Mouse (Mus musculus): ENCODE results near the gene Serpina3a. TPM values are rescaled to one million over a fixed set of nuclear protein-coding genes. Genes with fewer than 3 reads are reported as not detected.

Gene Serpina3a
- polyA plus RNA-seq, 1 experiment from 2014 or later = not detected

DNA sequence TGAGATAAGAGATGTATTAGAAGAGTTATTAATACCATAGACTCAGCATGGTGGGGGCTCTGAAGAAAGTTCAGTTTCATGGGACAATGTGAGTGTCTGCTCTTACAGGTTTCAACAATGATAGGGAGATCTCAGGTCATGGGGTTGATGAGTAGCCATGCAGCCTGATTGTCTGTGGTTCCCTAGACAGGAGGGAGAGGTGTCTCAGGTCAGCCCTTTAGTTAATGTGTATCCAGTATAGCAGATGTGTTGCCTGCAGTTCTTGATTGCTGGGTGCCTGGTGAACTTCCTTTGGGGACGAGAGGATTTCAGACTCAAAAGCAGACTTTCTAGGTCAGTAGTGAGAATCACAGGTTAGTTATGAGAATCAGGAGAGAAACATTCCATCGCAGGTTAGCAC, 4.0 kb upstream of the Serpina3a start:
- ATAC-seq = no peak
- peaks cover 21% of the 10 kb centered on the region for H3K4me1 ChIP-seq (ENCODE audit: insufficient read depth)
- no peak for DNase-seq
- H3K9ac ChIP-seq (replicated peaks) = no peak overlapping the region
- no peaks in the 10 kb centered on the region for H3K27me3 ChIP-seq (ENCODE audit: insufficient read depth, low read length)
- H3K9me3 ChIP-seq (ENCODE audit: low read length) = no peaks in the 10 kb centered on the region
- WGBS (ENCODE audit: insufficient replicate concordance) = 49% methylated on average over 2 of the region's 2 CpGs
- no peak overlapping the region for H3K4me3 ChIP-seq (ENCODE audit: low read depth, low read length)
- peak overlapping the region; percentile 30; the same call in 1 of the 2 replicates for H3K27ac ChIP-seq (ENCODE audit: low read depth)
- TF ChIP-seq EP300 (IDR thresholded peaks at IDR 0.05; ENCODE audit: low read depth) (no peak), CTCF (IDR thresholded peaks at IDR 0.05; ENCODE audit: low read depth) (no peak)
- no peaks in the 10 kb centered on the region for H3K36me3 ChIP-seq (replicated peaks; ENCODE audit: insufficient read depth, low read length)
- H3K4me2 ChIP-seq (ENCODE audit: low read depth, low read length) = no peak overlapping the region

DNA sequence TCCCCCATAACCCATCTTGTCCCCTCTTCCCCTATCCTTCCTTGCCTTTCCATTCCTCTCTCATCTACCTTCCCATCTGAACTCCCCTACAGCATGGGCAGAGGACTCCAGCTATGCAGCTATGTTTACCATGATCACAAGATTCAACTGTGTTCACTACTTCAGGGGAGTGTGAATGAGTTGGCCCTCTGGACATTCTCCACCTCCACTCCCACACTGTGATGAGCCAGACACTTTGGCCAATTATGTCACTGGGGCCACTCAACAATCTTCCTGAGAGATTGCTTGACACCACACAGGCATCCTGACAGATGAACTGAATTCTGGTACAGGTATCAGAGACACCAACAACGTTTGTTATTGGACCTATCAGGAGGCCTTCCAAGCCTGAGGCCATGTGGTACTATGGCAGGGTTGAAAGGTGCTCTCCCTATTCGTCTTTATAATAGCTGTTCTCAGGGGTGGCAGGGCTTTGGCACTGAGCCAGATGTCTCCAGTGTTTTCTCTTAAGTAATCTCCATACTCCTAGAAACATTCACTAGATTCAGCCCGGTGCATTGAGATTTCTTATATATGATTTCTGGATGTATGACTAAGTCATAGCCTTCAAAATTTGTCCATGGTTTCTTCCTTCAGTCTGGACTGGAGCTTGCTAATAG, 2.5 kb downstream of the Serpina3a start:
- ATAC-seq (no peak), DNase-seq (no peak)
- 52% methylated on average over 3 of the region's 3 CpGs for WGBS (ENCODE audit: insufficient replicate concordance)
- Histone ChIP-seq H3K4me1 (ENCODE audit: insufficient read depth) (peaks cover 4% of the 10 kb centered on the region; the same call in 1 of the 2 replicates), H3K9me3 (ENCODE audit: low read length) (no peaks in the 10 kb centered on the region), H3K9ac (replicated peaks) (no peak overlapping the region), H3K4me3 (ENCODE audit: low read depth, low read length) (no peak overlapping the region), H3K27me3 (ENCODE audit: insufficient read depth, low read length) (no peaks in the 10 kb centered on the region), H3K36me3 (replicated peaks; ENCODE audit: insufficient read depth, low read length) (no peaks in the 10 kb centered on the region), H3K4me2 (ENCODE audit: low read depth, low read length) (no peak overlapping the region), H3K27ac (ENCODE audit: low read depth) (no peak overlapping the region)
- TF ChIP-seq CTCF (IDR thresholded peaks at IDR 0.05; ENCODE audit: low read depth) (no peak), EP300 (IDR thresholded peaks at IDR 0.05; ENCODE audit: low read depth) (no peak)

DNA sequence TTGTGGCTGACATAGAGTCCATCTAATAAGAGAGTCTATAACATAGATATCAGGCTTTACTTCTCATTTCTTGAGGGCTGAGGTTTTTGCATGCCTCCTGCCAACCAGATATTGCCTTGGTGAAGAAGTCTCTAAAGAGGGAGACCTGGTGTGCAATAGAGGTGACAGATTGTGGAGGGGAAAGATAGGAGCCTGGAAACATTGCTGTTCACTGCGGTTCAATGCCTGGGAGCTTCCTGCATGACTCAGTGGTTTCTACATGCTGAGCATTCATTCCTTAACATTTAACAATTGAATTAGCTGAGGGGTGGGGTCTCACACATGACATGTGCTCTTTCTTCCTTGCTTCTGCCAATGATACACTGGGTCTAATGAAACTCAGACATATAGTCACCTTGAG, 10.6 kb downstream of the Serpina3a start:
- Histone ChIP-seq H3K4me2 (ENCODE audit: low read depth, low read length) (no peak overlapping the region), H3K27ac (ENCODE audit: low read depth) (no peak overlapping the region), H3K36me3 (replicated peaks; ENCODE audit: insufficient read depth, low read length) (no peaks in the 10 kb centered on the region), H3K4me1 (ENCODE audit: insufficient read depth) (no peaks in the 10 kb centered on the region), H3K9me3 (ENCODE audit: low read length) (no peaks in the 10 kb centered on the region), H3K9ac (replicated peaks) (no peak overlapping the region), H3K4me3 (ENCODE audit: low read depth, low read length) (no peak overlapping the region), H3K27me3 (ENCODE audit: insufficient read depth, low read length) (no peaks in the 10 kb centered on the region)
- TF ChIP-seq CTCF (IDR thresholded peaks at IDR 0.05; ENCODE audit: low read depth) = no peak
- DNase-seq (no peak), ATAC-seq (no peak)
- 44% methylated on average over 1 of the region's 1 CpGs for WGBS (ENCODE audit: insufficient replicate concordance)

DNA sequence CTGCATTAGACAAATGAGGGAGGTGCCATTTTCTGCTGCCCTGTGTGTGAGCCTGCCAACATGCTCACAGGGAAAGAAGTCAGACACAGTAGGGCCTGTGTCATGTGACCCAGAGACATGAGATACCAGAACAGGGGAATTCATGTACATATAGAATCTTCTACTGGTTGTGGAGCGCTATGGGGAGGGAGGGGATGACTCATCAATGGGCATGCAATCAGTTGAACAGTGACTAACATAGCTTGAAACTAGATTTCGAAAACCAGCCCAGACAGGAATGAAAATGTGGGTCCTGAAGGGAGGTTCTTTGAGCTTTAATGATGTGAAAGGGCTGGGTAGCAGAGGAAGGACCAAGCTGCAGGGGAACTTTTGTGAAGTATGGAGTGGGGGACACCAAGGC, 11.5 kb downstream of the Serpina3a start:
- no peak for DNase-seq
- Histone ChIP-seq H3K4me1 (ENCODE audit: insufficient read depth) (no peaks in the 10 kb centered on the region), H3K4me2 (ENCODE audit: low read depth, low read length) (no peak overlapping the region)

DNA sequence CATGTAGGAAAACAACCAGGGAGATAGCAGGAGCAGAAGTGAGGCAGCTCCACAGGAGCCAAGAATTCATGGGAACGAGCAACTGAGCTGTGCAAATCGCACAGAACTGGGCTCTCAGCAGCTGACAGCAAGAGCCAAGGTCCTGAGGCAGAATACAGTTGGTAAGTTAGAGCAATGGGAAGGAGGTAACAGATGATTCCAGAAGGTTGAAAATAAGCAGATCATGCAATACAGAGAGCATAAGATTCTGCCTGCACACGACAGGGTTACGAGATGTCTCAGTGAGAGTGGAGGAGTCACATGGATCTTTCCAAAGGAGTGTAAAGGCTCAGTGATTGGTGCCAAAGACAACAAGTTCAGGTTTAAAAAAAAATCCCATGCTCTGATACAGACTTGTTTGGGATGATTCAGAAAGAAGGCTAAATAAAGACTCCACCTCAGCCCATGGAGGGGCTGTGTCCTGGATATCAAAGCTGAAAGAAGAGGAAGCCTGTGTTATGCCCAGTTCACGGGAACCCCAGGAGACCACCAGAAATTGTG, 12.6 kb downstream of the Serpina3a start:
- DNase-seq (no peak), ATAC-seq (no peak)
- Histone ChIP-seq H3K36me3 (replicated peaks; ENCODE audit: insufficient read depth, low read length) (no peaks in the 10 kb centered on the region), H3K9me3 (ENCODE audit: low read length) (no peaks in the 10 kb centered on the region), H3K4me1 (ENCODE audit: insufficient read depth) (0 out of 2 replicates have a peak, but pooled peaks cover 2% of the 10 kb centered on the region), H3K9ac (replicated peaks) (no peak overlapping the region), H3K27me3 (ENCODE audit: insufficient read depth, low read length) (no peaks in the 10 kb centered on the region), H3K27ac (ENCODE audit: low read depth) (no peak overlapping the region), H3K4me3 (ENCODE audit: low read depth, low read length) (no peak overlapping the region), H3K4me2 (ENCODE audit: low read depth, low read length) (no peak overlapping the region)
- TF ChIP-seq EP300 (IDR thresholded peaks at IDR 0.05; ENCODE audit: low read depth) (no peak), CTCF (IDR thresholded peaks at IDR 0.05; ENCODE audit: low read depth) (no peak)
- 71% methylated on average over 5 of the region's 5 CpGs for WGBS (ENCODE audit: insufficient replicate concordance)

More for the DNA sequence above, 11.5 kb downstream of the Serpina3a start:
- Histone ChIP-seq H3K9me3 (ENCODE audit: low read length) (no peaks in the 10 kb centered on the region), H3K36me3 (replicated peaks; ENCODE audit: insufficient read depth, low read length) (no peaks in the 10 kb centered on the region), H3K4me3 (ENCODE audit: low read depth, low read length) (no peak overlapping the region), H3K27ac (ENCODE audit: low read depth) (no peak overlapping the region), H3K27me3 (ENCODE audit: insufficient read depth, low read length) (no peaks in the 10 kb centered on the region), H3K9ac (replicated peaks) (no peak overlapping the region)
- ATAC-seq = no peak
- WGBS (ENCODE audit: insufficient replicate concordance) = 58% methylated on average over 2 of the region's 2 CpGs
- TF ChIP-seq CTCF (IDR thresholded peaks at IDR 0.05; ENCODE audit: low read depth) = no peak
- no peak for TF ChIP-seq EP300 (IDR thresholded peaks at IDR 0.05; ENCODE audit: low read depth)

DNA sequence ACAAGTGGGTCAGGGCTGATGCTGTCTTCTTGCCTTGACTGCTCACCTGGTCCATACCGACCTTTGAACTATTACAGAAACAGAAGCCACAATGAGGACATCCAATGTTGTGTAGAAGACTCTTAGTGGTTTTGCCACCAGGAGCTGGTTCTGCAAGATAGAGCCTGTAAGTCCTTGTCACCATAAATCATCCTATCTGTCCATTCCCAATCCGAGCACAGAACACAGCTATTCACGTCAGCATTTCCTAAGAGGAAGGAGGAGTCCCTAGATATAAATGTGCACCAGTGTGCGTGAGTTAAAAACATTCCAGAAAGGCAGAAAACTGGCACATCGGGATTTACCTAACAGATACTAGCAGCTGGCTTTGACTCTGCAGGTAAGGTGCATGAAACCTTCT, 15.2 kb downstream of the Serpina3a start, which contains the start of gene Serpina3b:
Gene Serpina3b (plus strand): TSS at position 301 of the 400 bp plus-strand sequence.
- TF ChIP-seq EP300 (IDR thresholded peaks at IDR 0.05; ENCODE audit: low read depth) (no peak), CTCF (IDR thresholded peaks at IDR 0.05; ENCODE audit: low read depth) (no peak)
- no peak within 1 kb of the TSS for H3K27ac ChIP-seq (ENCODE audit: low read depth)
- 60% methylated on average over 5 of the region's 5 CpGs for WGBS (ENCODE audit: insufficient replicate concordance)
- no peak for ATAC-seq
- no peaks in the 10 kb centered on the region for H3K27me3 ChIP-seq (ENCODE audit: insufficient read depth, low read length)
- H3K4me2 ChIP-seq (ENCODE audit: low read depth, low read length) = no peak within 1 kb of the TSS
- no peak within 1 kb of the TSS for H3K9ac ChIP-seq (replicated peaks)
- H3K36me3 ChIP-seq (replicated peaks; ENCODE audit: insufficient read depth, low read length) = no peaks in the 10 kb centered on the region
- H3K4me1 ChIP-seq (ENCODE audit: insufficient read depth) = 0 out of 2 replicates have a peak, but pooled peaks cover 7% of the 10 kb centered on the region
- H3K4me3 ChIP-seq (ENCODE audit: low read depth, low read length) = no peak within 1 kb of the TSS
- no peaks in the 10 kb centered on the region for H3K9me3 ChIP-seq (ENCODE audit: low read length)
- no peak for DNase-seq
